Mouse (Mus musculus): ENCODE data around the gene Fads1. TPM values are rescaled to one million over a fixed set of nuclear protein-coding genes. Genes with fewer than 3 reads are reported as not detected.
"Not testable (repeated sequence)": the region's sequence is repeated elsewhere in the genome, so short reads cannot be mapped to it uniquely, and the experiment has no call there.

Fads1 gene
- total RNA-seq (2015; ENCODE audit: low replicate concordance) (19.2 and 38.2 TPM in 2 replicates), total RNA-seq (2017; ENCODE audit: low replicate concordance) (13.0 and 15.6 TPM in 2 replicates)

DNA sequence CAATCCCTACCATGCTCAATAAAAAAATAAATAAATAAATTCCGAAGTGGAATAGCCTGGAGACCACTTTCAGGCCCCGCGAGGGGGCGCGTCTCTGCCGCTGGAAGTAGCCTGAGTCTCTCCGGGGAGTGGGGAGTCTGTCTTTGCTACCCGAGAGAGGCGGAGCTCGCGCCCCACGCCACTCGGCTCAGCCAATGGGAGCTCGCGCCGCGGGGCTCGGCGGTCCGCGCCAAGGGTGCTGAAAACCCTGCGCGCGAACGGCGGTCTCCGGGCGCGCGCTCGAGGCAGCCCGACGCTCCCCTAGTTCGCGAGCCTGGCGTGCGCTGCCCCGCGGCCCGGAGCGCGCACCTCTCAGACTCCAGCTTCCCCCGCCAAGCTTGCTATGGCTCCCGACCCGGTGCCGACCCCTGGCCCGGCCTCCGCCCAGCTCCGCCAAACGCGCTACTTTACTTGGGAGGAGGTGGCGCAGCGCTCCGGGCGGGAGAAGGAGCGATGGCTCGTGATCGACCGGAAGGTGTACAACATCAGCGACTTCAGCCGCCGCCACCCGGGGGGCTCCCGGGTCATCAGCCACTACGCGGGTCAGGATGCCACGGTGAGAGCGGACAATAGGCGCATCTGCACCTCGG lies at the start of gene Fads1:
TSS of gene Fads1 (plus strand) at position 219 of the 629 bp plus-strand sequence.
- ATAC-seq (replicated peaks; ENCODE audit: low FRiP score, poor library complexity, severe bottlenecking), result peak; percentile 89

GRCm38 (mm10) chr19:10134692-10135091 lies 48.0 kb upstream of the Fads1 start:
- no peak for ATAC-seq (replicated peaks; ENCODE audit: low FRiP score, poor library complexity, severe bottlenecking)

DNA sequence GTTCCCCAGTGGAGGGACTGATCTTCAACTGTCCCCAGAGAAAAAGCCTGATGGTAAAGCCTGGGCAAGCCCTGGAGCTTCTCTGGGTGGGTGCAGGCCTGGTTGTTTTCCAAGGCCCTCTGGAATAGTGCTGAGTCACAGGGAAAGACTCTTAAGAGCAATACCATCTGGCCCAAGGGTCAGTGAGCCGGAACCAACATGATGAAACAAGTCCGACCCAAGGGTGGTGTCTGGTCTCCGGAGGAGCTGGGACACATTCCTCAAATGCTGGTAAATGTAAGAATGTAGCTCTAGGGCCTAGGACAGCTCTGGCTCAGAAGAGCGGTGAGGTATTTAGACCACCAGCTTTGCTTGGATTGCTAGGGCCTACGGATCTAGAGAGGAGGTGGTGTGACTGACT lies 45.3 kb upstream of the Fads1 start:
- 0 out of 2 replicates have a peak, but pooled peaks have one; percentile 39 for ATAC-seq (replicated peaks; ENCODE audit: low FRiP score, poor library complexity, severe bottlenecking)

DNA sequence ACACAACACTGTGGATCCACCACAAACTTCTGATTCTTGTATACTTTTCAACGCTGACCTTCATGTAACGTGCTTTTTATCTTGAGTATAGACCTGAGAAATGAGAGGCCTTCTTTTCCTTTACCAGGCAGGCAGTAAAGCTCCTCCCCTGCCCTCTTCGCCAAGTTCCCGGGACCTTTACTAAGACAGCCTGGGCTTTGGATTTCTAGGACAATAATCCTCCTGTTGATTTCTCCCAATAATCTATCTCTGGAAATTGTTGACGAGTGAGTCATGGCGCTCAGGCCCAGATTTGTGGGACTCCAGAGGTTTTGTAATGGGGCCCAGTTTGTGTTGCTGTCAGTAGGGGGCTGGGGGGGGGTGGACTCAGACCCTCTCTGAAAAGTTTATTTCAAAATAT lies 43.0 kb upstream of the Fads1 start:
- ATAC-seq (replicated peaks; ENCODE audit: low FRiP score, poor library complexity, severe bottlenecking), result no peak

GRCm38 (mm10) chr19:10143667-10144066 lies 39.0 kb upstream of the Fads1 start:
- no peak for ATAC-seq (replicated peaks; ENCODE audit: low FRiP score, poor library complexity, severe bottlenecking)

DNA sequence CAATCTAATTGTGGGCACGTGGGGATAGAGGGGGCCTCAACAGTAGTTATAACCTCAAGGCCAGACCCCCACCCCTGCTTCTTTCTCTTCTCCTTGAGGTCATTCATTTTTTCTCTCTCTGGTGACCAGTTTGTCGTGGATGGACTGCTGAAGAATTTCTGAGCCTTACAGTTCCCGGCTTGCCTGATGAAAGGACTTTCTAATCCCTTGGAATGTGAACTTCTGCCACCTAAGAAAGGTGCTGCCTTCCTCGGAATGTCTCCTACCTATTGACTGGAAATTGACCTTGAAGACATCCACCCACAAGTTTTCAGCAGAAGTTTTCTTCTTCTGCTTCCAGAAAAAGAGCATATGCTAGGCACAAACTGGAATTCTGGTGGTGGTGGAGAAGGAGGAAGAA lies 38.2 kb upstream of the Fads1 start:
- no peak for ATAC-seq (replicated peaks; ENCODE audit: low FRiP score, poor library complexity, severe bottlenecking)

- no peak for ATAC-seq (replicated peaks; ENCODE audit: low FRiP score, poor library complexity, severe bottlenecking)
Observed at GRCm38 (mm10) chr19:10148555-10148954, 34.1 kb upstream of the Fads1 start.

GRCm38 (mm10) chr19:10149189-10149588 lies 33.5 kb upstream of the Fads1 start:
- no peak for ATAC-seq (replicated peaks; ENCODE audit: low FRiP score, poor library complexity, severe bottlenecking)

GRCm38 (mm10) chr19:10157725-10158124 lies 25.0 kb upstream of the Fads1 start:
- no peak for ATAC-seq (replicated peaks; ENCODE audit: low FRiP score, poor library complexity, severe bottlenecking)

- ATAC-seq (replicated peaks; ENCODE audit: low FRiP score, poor library complexity, severe bottlenecking), result no peak
Observed at GRCm38 (mm10) chr19:10163896-10164295, 18.8 kb upstream of the Fads1 start.

DNA sequence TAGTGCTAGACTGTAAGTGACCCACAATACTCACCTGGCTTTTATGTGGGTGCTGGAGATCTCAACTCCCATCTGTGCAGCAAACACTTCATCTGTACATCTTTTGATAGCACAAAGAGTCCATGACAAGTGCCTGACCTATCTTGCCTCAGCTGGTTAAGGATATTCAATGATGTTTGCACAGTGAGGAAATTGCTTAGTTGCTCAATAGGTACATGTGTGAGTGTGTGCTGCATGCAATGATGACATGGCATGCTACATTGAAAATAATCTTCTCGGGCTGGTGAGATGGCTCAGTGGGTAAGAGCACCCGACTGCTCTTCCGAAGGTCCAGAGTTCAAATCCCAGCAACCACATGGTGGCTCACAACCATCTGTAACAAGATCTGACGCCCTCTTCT lies 16.8 kb upstream of the Fads1 start:
- not testable (repeated sequence) for ATAC-seq (replicated peaks; ENCODE audit: low FRiP score, poor library complexity, severe bottlenecking)

DNA sequence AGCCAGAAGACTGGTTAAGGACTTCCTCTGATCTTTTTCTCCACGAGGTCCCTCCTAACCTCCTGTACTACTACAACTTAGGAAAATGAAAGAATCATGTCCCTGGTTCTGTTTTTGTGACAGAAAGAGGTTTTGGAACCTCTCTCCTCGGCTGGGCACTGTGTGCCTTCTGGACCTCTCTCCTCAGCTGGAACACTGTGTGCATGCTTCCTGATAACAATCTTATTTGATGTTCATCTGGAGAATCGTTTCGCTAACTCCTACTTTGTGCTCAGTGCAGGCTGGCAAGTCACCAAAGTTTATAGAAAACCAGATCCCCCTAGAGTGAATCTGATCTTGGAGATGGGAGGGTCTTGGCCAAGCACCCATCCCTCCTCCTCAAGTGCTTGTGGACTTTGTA lies 15.6 kb upstream of the Fads1 start:
- no peak for ATAC-seq (replicated peaks; ENCODE audit: low FRiP score, poor library complexity, severe bottlenecking)

DNA sequence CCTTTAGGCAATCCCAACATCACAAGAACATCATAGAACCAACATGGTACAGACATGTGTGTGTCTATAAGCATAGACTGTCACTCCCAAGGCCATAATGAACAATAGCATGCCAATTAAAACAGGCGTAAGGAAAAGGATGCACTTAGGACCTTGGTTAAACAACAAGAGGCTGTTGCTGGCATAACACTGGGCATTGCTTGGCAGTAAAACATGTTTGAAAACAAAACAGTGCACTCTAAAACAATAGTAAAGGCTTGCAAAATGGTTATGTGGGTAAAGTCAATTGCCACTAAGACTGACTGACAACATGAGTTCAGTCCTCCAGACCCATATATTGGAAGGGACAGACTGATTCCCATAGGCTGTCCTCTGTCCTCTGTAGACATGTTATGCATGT lies 14.7 kb upstream of the Fads1 start:
- ATAC-seq (replicated peaks; ENCODE audit: low FRiP score, poor library complexity, severe bottlenecking), result no peak

DNA sequence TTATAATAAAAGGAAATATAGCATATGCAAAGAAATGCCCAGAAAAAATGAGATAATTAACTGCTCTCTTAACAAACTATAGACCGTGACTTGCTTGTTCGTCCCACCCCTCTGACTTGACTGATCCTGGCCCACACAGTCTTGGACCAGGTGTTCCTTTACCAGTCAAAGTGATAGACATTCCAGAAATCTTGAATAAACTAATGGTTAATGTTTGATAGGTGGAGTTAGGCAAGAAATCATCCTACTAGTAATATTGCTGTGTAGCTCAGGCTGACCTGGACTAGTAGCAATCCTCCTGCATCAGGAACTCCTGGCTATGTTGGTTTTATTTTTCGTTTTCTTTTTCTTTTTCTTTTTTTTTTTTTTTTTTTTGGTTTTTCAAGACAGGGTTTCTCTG lies 14.2 kb upstream of the Fads1 start:
- ATAC-seq (replicated peaks; ENCODE audit: low FRiP score, poor library complexity, severe bottlenecking), result no peak

DNA sequence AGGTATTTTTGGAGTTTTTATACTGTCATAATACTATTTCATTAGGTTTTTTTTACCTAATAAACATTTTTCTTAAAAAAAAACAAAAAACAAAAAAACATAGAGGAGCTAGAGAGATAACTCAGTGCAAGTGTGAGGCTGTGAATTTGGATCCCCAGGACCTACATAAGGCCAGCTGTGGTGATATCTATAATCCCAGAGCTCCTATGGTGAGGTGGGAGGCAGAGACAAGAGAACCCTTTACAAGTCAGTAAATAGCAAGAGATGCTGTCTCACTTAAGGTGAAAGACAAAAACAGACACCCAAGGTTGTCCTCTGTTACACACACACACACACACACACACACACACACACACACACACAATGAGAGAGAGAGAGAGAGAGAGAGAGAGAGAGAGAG lies 13.5 kb upstream of the Fads1 start:
- no peak for ATAC-seq (replicated peaks; ENCODE audit: low FRiP score, poor library complexity, severe bottlenecking)

- ATAC-seq (replicated peaks; ENCODE audit: low FRiP score, poor library complexity, severe bottlenecking), result not testable (repeated sequence)
Observed at GRCm38 (mm10) chr19:10169692-10170330, 12.9 kb upstream of the Fads1 start.

- ATAC-seq (replicated peaks; ENCODE audit: low FRiP score, poor library complexity, severe bottlenecking), result no peak
Observed at GRCm38 (mm10) chr19:10170466-10170865, 12.2 kb upstream of the Fads1 start.

- no peak for ATAC-seq (replicated peaks; ENCODE audit: low FRiP score, poor library complexity, severe bottlenecking)
Observed at GRCm38 (mm10) chr19:10171359-10171758, 11.3 kb upstream of the Fads1 start.

GRCm38 (mm10) chr19:10171846-10172245 lies 10.8 kb upstream of the Fads1 start:
- ATAC-seq (replicated peaks; ENCODE audit: low FRiP score, poor library complexity, severe bottlenecking), result no peak

GRCm38 (mm10) chr19:10173116-10173718 lies 9.5 kb upstream of the Fads1 start:
- peak; percentile 92 for ATAC-seq (replicated peaks; ENCODE audit: low FRiP score, poor library complexity, severe bottlenecking)

DNA sequence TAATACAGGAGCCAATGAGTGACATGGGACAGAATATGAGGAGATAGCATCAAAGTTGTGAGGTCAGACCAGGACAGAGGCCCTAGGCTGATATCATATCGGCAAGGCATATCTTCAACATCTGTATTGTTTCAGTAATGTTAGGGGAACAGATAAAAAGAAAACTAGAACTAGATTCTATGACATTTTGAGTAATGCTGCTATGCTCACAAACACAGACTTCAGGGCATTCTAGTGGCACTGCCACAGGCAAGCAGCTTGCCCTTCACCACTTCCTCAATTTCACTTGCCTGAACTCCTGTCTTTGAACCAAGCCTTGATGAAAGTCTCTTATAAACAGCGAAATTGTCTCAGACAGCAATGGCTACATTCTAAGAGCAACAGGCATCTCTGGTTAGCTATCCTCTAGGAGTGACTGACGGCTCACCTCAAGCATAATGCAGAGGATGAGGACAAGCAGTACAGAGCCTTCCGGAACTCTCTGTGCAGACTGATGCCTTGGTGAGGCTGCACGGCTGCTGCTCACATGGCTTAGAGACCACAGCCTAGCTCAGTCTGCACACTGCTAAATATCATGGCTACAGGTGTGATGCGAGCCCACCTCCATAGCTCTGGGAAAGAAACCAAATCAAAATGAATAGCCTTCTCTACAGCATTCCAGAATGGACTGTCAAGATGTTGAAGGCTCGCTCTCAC lies 8.7 kb upstream of the Fads1 start:
- peak; percentile 48 for ATAC-seq (replicated peaks; ENCODE audit: low FRiP score, poor library complexity, severe bottlenecking)
